Mouse (Mus musculus): ENCODE measurements around the gene Gm3618. TPM values are rescaled to one million over a fixed set of nuclear protein-coding genes. Genes with fewer than 3 reads are reported as not detected.

Gm3618 gene
- not detected for polyA plus RNA-seq (2015; fragmentation: Illumina TruSeq; extraction: RNeasy Lipid Tissue Mini Kit (QIAGEN cat#74804); ENCODE audit: low read depth, low replicate concordance)

DNA sequence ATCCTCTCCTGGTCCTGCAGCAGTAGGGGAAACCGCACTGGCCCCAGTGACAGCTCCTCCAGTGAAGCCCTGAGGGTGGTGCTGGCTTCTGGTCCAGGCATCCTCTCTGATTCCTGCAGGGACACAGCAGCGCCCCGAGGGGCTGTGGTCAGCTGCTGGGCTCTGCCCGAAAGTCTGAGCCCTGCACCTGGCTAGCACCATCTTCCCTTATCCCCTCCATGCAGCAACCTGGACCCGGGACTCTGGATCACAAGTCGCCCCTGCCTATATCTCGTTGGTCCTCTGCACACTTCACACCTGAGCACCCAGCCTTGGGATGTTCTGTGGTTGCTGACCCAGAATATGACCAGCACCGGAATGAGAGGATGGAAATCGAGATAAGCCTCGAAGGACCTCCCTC, at the start of gene Gm3618:
Gene Gm3618 (minus strand): TSS at position 101 of the 400 bp plus-strand sequence.

DNA sequence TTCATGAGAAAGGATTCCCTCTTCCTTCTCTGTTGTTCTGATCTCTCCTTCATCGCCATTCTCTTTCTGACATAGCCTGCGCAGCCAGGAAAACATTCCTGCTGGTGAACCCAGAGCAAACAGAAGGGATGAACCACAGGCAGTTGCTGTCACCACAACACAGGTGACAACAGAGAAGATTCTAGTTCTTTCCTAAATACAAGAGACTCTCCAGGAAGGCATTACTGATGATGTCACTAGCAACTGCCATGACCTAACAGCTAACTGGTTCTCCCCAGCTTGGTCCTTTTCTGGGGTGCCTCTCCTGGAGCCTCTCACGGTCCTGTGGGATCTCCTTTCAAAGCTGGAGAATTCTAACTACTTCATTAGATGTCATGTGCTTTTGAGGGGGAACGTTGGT, 46.7 kb upstream of the Gm3618 start, which contains the start of gene Gm16440:
Gene Gm16440 (minus strand): TSS at position 101 of the 400 bp plus-strand sequence.

DNA sequence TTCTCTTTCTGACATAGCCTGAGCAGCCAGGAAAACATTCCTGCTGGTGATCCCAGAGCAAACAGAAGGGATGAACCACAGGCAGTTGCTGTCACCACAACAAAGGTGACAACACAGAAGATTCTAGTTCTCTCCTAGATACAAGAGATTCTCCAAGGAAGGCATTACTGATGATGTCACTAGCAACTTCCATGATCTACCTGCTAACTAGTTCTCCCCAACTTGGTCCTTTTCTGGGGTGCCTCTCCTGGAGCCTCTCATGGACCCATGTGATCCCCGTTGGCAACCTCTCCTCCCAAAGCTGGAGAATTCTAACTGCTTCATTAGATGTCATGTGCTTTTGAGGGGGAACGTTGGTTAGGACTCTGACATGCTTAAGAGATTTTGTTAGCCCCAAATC, 38.7 kb downstream of the Gm3618 start, which contains the start of gene Gm21103:
Gene Gm21103 (minus strand): TSS at position 101 of the 400 bp plus-strand sequence.

DNA sequence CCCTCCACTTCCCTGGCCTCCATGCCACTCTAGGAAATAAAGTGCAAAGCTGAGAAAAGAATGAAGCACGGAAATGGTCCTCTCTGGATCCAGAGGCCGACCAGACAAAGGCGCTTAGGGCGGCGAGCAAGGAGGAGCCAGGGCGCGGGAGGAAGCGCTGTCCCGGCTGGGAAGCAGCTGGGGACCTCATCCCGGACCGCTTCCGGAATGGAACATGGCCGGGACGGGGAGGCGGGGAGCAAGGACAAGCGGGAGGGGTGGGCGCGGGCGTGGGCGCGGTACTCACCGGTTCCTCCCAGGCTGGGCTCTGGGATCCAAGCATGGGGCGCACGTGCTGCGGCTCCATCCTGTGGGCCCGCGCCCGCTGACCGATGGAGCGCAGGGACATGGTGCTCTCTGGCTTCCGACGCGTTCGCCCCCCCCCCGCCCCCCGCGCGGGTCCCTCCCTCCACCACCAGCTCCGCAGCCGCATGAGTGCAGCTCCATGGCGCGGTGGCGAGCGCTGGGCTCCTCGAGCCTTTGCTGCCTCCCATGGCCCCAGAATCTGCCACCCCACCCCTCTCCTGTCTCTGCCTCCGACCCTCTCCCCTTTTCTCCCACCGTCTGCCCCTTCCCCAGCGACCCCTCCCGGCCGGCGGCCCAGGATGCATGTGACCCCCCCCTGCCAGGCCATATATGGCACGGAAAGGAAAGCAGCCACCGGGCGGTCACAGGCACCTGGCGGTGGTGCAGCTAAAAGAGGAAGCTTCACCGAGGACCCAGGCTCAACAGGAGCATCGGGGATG, 56.4 kb downstream of the Gm3618 start, which contains the start of gene Gm3411:
Gene Gm3411 (minus strand): TSS at position 320 of the 785 bp plus-strand sequence.

Other genes starting within 250 kb of the Gm3618 start
- gene Gm8206, start 249.7 kb downstream of the Gm3618 start, polyA plus RNA-seq (2015; fragmentation: Illumina TruSeq; extraction: RNeasy Lipid Tissue Mini Kit (QIAGEN cat#74804); ENCODE audit: low read depth, low replicate concordance): 0.58 TPM
- 2.3 TPM for gene Gm3468, start 235.0 kb downstream of the Gm3618 start, polyA plus RNA-seq (2015; fragmentation: Illumina TruSeq; extraction: RNeasy Lipid Tissue Mini Kit (QIAGEN cat#74804); ENCODE audit: low read depth, low replicate concordance)
- not detected for gene Gm3476, start 217.9 kb downstream of the Gm3618 start, polyA plus RNA-seq (2015; fragmentation: Illumina TruSeq; extraction: RNeasy Lipid Tissue Mini Kit (QIAGEN cat#74804); ENCODE audit: low read depth, low replicate concordance)
- gene Gm21560, start 124.4 kb downstream of the Gm3618 start, polyA plus RNA-seq (2015; fragmentation: Illumina TruSeq; extraction: RNeasy Lipid Tissue Mini Kit (QIAGEN cat#74804); ENCODE audit: low read depth, low replicate concordance): not detected
- gene Gm3411, start 56.4 kb downstream of the Gm3618 start, polyA plus RNA-seq (2015; fragmentation: Illumina TruSeq; extraction: RNeasy Lipid Tissue Mini Kit (QIAGEN cat#74804); ENCODE audit: low read depth, low replicate concordance): 0.95 TPM
- not detected for gene Gm21103, start 38.8 kb downstream of the Gm3618 start, polyA plus RNA-seq (2015; fragmentation: Illumina TruSeq; extraction: RNeasy Lipid Tissue Mini Kit (QIAGEN cat#74804); ENCODE audit: low read depth, low replicate concordance)
- gene Gm16440, start 46.6 kb upstream of the Gm3618 start, polyA plus RNA-seq (2015; fragmentation: Illumina TruSeq; extraction: RNeasy Lipid Tissue Mini Kit (QIAGEN cat#74804); ENCODE audit: low read depth, low replicate concordance): not detected
- 0.36 TPM for gene Gm3591, start 68.8 kb upstream of the Gm3618 start, polyA plus RNA-seq (2015; fragmentation: Illumina TruSeq; extraction: RNeasy Lipid Tissue Mini Kit (QIAGEN cat#74804); ENCODE audit: low read depth, low replicate concordance)
- not detected for gene Gm3594, start 100.9 kb upstream of the Gm3618 start, polyA plus RNA-seq (2015; fragmentation: Illumina TruSeq; extraction: RNeasy Lipid Tissue Mini Kit (QIAGEN cat#74804); ENCODE audit: low read depth, low replicate concordance)
- gene Gm8356, start 193.6 kb upstream of the Gm3618 start, polyA plus RNA-seq (2015; fragmentation: Illumina TruSeq; extraction: RNeasy Lipid Tissue Mini Kit (QIAGEN cat#74804); ENCODE audit: low read depth, low replicate concordance): not detected
- not detected for gene Gm3629, start 246.9 kb upstream of the Gm3618 start, polyA plus RNA-seq (2015; fragmentation: Illumina TruSeq; extraction: RNeasy Lipid Tissue Mini Kit (QIAGEN cat#74804); ENCODE audit: low read depth, low replicate concordance)

Measured in brain, adult 10 weeks (tissue).